Mouse (Mus musculus) CH12.LX (cell line): ENCODE results near the gene Adam11.

ENCODE experiments used
- CTCF ChIP-seq, 2 experiments: IDR thresholded peaks in 1 of 2; conservative IDR thresholded peaks in 1 of 2; 2 replicates each; pipeline ENCODE4 v1.5.1; 2011 to 2012; ENCODE audit warnings: low read depth in 2 of 2, low read length in 2 of 2, improper control_type of control experiment in 1 of 2, inconsistent platforms in 1 of 2, mild to moderate bottlenecking in 1 of 2, moderate library complexity in 1 of 2
- E2F4 ChIP-seq: IDR thresholded peaks from 2 replicates; pipeline ENCODE4 v1.6.1; 2011; ENCODE audit warnings: low read depth, low read length, improper control_type of control experiment; ENCODE audit not compliant: insufficient replicate concordance
- ETS1 ChIP-seq: conservative IDR thresholded peaks from 2 replicates; pipeline ENCODE4 v1.6.1; 2012; ENCODE audit warnings: low read depth, mild to moderate bottlenecking, inconsistent platforms, low read length, improper control_type of control experiment, moderate library complexity
- IRF4 ChIP-seq: IDR thresholded peaks from 2 replicates; pipeline ENCODE4 v1.6.1; 2014; ENCODE audit warnings: low read depth, mild to moderate bottlenecking, inconsistent platforms, low read length, improper control_type of control experiment
- MAZ ChIP-seq: IDR thresholded peaks from 2 replicates; pipeline ENCODE4 v1.6.1; 2012; ENCODE audit warnings: low read depth, mild to moderate bottlenecking, inconsistent platforms, low read length, improper control_type of control experiment, moderate library complexity
- MXI1 ChIP-seq: IDR thresholded peaks from 2 replicates; pipeline ENCODE4 v1.6.1; 2011; ENCODE audit warnings: mild to moderate bottlenecking, low read depth, low read length, improper control_type of control experiment
- NRF1 ChIP-seq: IDR thresholded peaks from 2 replicates; pipeline ENCODE4 v1.6.1; 2014; ENCODE audit warnings: low read depth, mild to moderate bottlenecking, inconsistent platforms, low read length, improper control_type of control experiment, moderate library complexity
- PAX5 ChIP-seq: IDR thresholded peaks from 2 replicates; pipeline ENCODE4 v1.6.1; 2012; ENCODE audit warnings: low read length, inconsistent platforms, mixed read lengths
- POLR2A ChIP-seq: IDR thresholded peaks from 2 replicates; pipeline ENCODE4 v1.6.1; 2011; ENCODE audit warnings: low read depth, mild to moderate bottlenecking, improper control_type of control experiment, low read length
- RCOR1 ChIP-seq: conservative IDR thresholded peaks from 2 replicates; pipeline ENCODE4 v1.6.1; 2012; ENCODE audit warnings: low read depth, mild to moderate bottlenecking, inconsistent platforms, low read length, improper control_type of control experiment
- USF1 ChIP-seq: IDR thresholded peaks from 2 replicates; pipeline ENCODE4 v1.6.1; 2014; ENCODE audit warnings: low read depth, mild to moderate bottlenecking, inconsistent platforms, low read length, improper control_type of control experiment
- USF2 ChIP-seq: conservative IDR thresholded peaks from 2 replicates; pipeline ENCODE4 v1.6.1; 2011; ENCODE audit warnings: low read depth, low read length, improper control_type of control experiment

GRCm38 (mm10) chr11:102791682-102792445 lies 30.6 kb downstream of the Adam11 start:
- no peak for TF ChIP-seq RCOR1
- no peak for TF ChIP-seq IRF4
- TF ChIP-seq CTCF (conservative IDR thresholded peaks at IDR 0.05 in 1 of 2, IDR thresholded peaks at IDR 0.05 in 1 of 2; ENCODE audit: low read depth in 2 of 2, low read length in 2 of 2): no peak
- TF ChIP-seq USF1: no peak
- no peak for TF ChIP-seq POLR2A
- TF ChIP-seq MAZ: no peak
- no peak for TF ChIP-seq USF2
- TF ChIP-seq NRF1: no peak
- no peak for TF ChIP-seq PAX5
- no peak for TF ChIP-seq MXI1
- no peak for TF ChIP-seq E2F4
- no peak for TF ChIP-seq ETS1
